Mouse (Mus musculus) midbrain, embryonic 14.5 days (tissue): ENCODE data around the gene Nat8f1. TPM values are rescaled to one million over a fixed set of nuclear protein-coding genes. Genes with fewer than 3 reads are reported as not detected.
"Not testable (repeated sequence)": the region's sequence is repeated elsewhere in the genome, so short reads cannot be mapped to it uniquely, and the experiment has no call there.

Experiments used
- ATAC-seq: fragments of 200-750 bp; cut with Nextera tagmentation; 2 replicates; pipeline ENCODE4 v1.8.0; 2017; ENCODE audit warnings: moderate number of reproducible peaks, moderate library complexity; ENCODE audit not compliant: low FRiP score, low TSS enrichment
- DNase-seq: peaks from one replicate; pipeline ENCODE4 v3.0.0-alpha.2; 2015
- H3K27ac ChIP-seq: fragments of 300-500 bp; sonication (generic); replicated peaks from 2 replicates; pipeline ENCODE4 v1.5.1; 2014; ENCODE audit warnings: mild to moderate bottlenecking, low read depth, low read length, moderate library complexity
- H3K27me3 ChIP-seq: fragments of 300-500 bp; sonication (generic); 2 replicates; pipeline ENCODE4 v1.6.1; 2014; ENCODE audit warnings: low read length, control low read depth, mixed read lengths; ENCODE audit not compliant: control insufficient read depth, insufficient read depth
- H3K36me3 ChIP-seq: fragments of 300-500 bp; sonication (generic); 2 replicates; pipeline ENCODE4 v1.6.1; 2014; ENCODE audit warnings: low read length, control low read depth; ENCODE audit not compliant: control insufficient read depth, insufficient read depth
- H3K4me1 ChIP-seq: fragments of 300-500 bp; sonication (generic); 2 replicates; pipeline ENCODE4 v1.6.1; 2014; ENCODE audit warnings: mild to moderate bottlenecking, antibody characterized with exemption, low read length, control low read depth; ENCODE audit not compliant: control insufficient read depth, insufficient read depth
- H3K4me2 ChIP-seq: fragments of 300-500 bp; sonication (generic); 2 replicates; pipeline ENCODE4 v1.6.1; 2014; ENCODE audit warnings: mild to moderate bottlenecking, low read length, moderate library complexity
- H3K4me3 ChIP-seq: fragments of 300-500 bp; sonication (generic); replicated peaks from 2 replicates; pipeline ENCODE4 v1.5.1; 2014; ENCODE audit warnings: low read depth, low read length
- H3K9ac ChIP-seq: fragments of 300-500 bp; sonication (generic); replicated peaks from 2 replicates; pipeline ENCODE4 v1.6.1; 2014; ENCODE audit warnings: mild to moderate bottlenecking, low read length, moderate library complexity
- H3K9me3 ChIP-seq: fragments of 300-500 bp; sonication (generic); 2 replicates; pipeline ENCODE4 v1.6.1; 2016; ENCODE audit warnings: low read length, control low read depth, mixed read lengths; ENCODE audit not compliant: control insufficient read depth
- WGBS: fragments of 180-500 bp; shearing (Covaris S2); extraction: QIAGEN DNeasy Blood & Tissue Kit; methylation state at CpG from one replicate; pipeline ENCODE4 v1.1.7; 2014; 5-methylcytosine and 5-hydroxymethylcytosine counted together
- polyA plus RNA-seq: library from polyadenylated mRNA; unstranded; fragments of >200 nt; fragmentation: Nextera tagmentation; extraction: Ambion mirVana; gene quantifications from 2 replicates; pipeline ENCODE4 v1.2.1, GENCODE M21; 2014

Nat8f1 gene
- polyA plus RNA-seq, 1 experiment from 2014 or later = 15.5 TPM

DNA sequence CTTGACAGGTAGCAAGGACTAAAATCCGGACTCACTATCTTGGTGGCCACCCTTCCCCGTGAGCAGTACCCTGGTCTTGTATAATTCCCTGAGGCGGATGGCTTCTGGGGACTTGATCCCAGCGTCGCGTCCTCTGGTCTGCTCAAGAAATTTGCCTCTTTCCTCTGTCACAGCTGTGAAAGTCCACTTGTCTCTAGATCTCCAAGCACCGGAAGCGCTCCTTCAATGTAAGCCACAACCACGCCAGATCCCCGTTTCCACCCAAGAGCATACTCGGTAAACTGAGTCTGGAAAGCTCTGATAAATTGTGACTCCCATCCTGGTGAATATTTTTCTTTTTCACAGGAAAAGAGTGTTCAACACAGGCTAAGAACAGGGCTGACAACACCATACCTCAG is 347 bp downstream of the Nat8f1 start:
- Histone ChIP-seq H3K36me3 (no peaks in the 10 kb centered on the region), H3K9ac (peak overlapping the region; percentile 68), H3K27me3 (no peaks in the 10 kb centered on the region), H3K27ac (peak overlapping the region; percentile 79), H3K4me1 (peaks cover 12% of the 10 kb centered on the region), H3K9me3 (no peaks in the 10 kb centered on the region), H3K4me2 (peak overlapping the region; percentile 86), H3K4me3 (peak overlapping the region; percentile 61)
- 0 out of 2 replicates have a peak, but pooled peaks have one; percentile 8 for ATAC-seq
- peak; percentile 37 for DNase-seq
- 5% methylated on average over 11 of the region's 11 CpGs for WGBS

DNA sequence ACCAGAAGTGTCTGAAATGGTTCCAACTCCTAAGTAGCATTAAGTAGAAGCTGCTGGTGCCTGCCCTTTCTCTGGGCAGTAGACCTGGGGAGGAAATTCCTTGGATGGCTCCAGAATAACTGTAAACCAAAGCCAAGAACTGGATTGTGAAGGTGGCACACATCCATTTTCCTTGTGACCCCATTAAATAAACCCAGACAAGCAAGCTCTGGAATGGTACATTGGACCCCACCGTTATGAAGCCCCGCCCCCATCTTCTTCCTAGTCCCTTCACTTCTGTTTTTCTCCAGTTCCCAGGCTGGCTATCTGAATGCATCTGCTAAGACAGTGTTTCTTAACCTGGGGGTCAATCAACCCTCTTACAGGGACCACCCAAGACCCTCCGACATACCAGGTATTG is 3.9 kb downstream of the Nat8f1 start, which contains the start of gene Tprkb:
Gene Tprkb, plus strand, starts transcription at position 279 of the 400 bp plus-strand sequence.
- Histone ChIP-seq H3K27me3 (no peaks in the 10 kb centered on the region), H3K9ac (no peak within 1 kb of the TSS), H3K36me3 (no peaks in the 10 kb centered on the region), H3K4me3 (no peak within 1 kb of the TSS), H3K4me1 (peaks cover 11% of the 10 kb centered on the region), H3K9me3 (no peaks in the 10 kb centered on the region), H3K27ac (no peak within 1 kb of the TSS), H3K4me2 (no peak within 1 kb of the TSS)
- 91% methylated on average over 3 of the region's 3 CpGs for WGBS
- DNase-seq (no peak), ATAC-seq (no peak)

DNA sequence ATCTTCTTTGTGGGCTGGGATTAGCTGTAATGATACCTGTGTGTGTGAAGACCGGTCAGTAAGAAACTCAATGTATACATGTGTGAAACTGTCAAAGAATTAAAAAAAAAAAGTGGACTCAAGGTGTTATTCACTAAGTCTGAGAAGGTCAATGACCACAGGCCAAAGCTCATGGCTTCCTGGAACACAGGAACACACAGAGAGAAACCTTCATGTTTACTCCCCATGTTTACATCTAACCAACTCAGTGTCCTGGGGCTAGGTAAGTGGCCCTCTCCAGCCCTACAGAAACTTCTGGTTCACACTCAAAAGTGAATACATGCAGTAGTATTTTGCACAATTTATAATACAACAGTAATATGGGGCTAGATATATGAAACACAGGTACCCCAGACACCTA is 5.8 kb downstream of the Nat8f1 start:
- Histone ChIP-seq H3K27me3 (no peaks in the 10 kb centered on the region), H3K9ac (no peak overlapping the region), H3K36me3 (no peaks in the 10 kb centered on the region), H3K4me3 (no peak overlapping the region), H3K4me2 (no peak overlapping the region), H3K4me1 (peaks cover 4% of the 10 kb centered on the region; the same call in 1 of the 2 replicates), H3K9me3 (no peaks in the 10 kb centered on the region), H3K27ac (no peak overlapping the region)
- no peak for DNase-seq
- 98% methylated on average over 1 of the region's 1 CpGs for WGBS
- ATAC-seq = no peak

DNA sequence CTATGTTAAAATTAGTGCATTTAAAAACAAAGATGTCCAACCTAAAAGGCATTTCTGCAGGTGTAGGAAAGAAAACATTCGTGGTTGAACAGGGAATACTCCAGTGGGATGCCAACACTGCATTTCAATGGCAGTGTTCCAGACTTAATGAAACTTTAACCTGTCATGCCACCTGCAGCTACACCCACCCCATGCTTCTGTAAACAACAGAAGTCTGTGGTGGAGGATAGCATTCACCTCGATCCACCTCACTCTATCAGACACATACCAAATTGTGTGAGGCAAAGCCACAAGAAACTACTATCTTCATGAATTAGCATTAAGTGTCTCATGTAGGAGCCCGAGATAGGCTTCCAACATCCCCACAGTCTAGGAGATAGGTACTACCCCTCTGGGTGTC is 7.1 kb downstream of the Nat8f1 start:
- ATAC-seq (no peak), DNase-seq (no peak)
- H3K9me3 ChIP-seq = no peaks in the 10 kb centered on the region
- no peaks in the 10 kb centered on the region for H3K4me1 ChIP-seq
- no peaks in the 10 kb centered on the region for H3K27me3 ChIP-seq
- H3K27ac ChIP-seq = no peak overlapping the region
- no peaks in the 10 kb centered on the region for H3K36me3 ChIP-seq
- no peak overlapping the region for H3K4me3 ChIP-seq
- WGBS = 72% methylated on average over 3 of the region's 3 CpGs
- no peak overlapping the region for H3K9ac ChIP-seq
- no peak overlapping the region for H3K4me2 ChIP-seq

DNA sequence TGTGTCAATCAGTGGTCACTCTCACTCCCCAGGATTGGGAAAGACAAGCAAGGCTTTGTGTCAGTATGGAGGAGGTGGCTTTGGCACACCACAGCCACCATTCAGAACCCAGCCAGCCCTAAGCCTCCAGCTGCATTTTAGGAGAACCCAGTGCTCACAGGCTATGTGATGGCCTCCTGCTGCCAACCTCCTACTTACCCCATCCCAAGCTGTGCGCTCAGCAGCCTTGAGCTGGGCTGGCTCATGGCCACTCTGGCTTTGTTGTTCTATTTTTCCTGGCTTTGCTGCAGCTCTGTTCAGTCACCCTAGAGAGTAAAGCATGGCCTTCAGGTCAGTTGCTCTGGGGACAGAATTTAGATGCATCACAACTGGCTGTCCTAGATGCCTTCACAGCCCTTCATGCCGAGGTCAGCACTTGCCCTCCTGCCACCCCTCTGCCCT is 8.6 kb downstream of the Nat8f1 start:
- H3K4me1 ChIP-seq, H3K4me2 ChIP-seq, H3K9ac ChIP-seq, H3K27ac ChIP-seq, H3K4me3 ChIP-seq, ATAC-seq, H3K27me3 ChIP-seq, H3K36me3 ChIP-seq, H3K9me3 ChIP-seq: not testable (repeated sequence)
- WGBS = 66% methylated on average over 2 of the region's 2 CpGs
- peak; percentile 1 for DNase-seq

DNA sequence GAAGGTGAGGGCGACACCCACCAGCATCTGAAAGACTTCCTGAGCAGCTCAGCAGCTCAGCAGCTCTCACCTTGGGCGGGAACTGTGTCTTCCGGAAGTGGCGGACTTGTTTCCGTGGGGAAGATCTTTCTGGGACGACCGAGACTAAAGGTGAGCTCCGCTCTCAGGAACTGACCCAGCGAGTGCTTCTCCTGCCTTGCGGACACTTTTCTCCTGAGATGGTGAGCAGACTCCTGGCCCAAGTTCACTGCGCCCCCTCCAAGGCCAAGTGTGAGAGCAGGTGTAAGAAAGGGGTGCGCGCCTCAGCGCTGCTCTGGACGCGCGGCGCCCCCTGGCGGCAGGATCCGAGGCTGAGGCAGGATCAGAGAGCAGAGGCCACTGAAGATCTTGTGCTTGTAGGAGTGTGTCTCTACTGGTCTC is 10.8 kb downstream of the Nat8f1 start, which contains the start of gene Nat8f4:
Gene Nat8f4, minus strand, starts transcription at position 243 of the 420 bp plus-strand sequence.
- DNase-seq = peak; percentile 56
- H3K4me1 ChIP-seq, H3K27ac ChIP-seq, H3K36me3 ChIP-seq, H3K27me3 ChIP-seq, H3K9ac ChIP-seq, H3K9me3 ChIP-seq: not testable (repeated sequence)
- peak; percentile 69; the same call in 1 of the 2 replicates for ATAC-seq
- Histone ChIP-seq H3K4me3 (peak within 1 kb of the TSS; percentile 26), H3K4me2 (peak within 1 kb of the TSS; percentile 39)
- WGBS = 10% methylated on average over 20 of the region's 20 CpGs

DNA sequence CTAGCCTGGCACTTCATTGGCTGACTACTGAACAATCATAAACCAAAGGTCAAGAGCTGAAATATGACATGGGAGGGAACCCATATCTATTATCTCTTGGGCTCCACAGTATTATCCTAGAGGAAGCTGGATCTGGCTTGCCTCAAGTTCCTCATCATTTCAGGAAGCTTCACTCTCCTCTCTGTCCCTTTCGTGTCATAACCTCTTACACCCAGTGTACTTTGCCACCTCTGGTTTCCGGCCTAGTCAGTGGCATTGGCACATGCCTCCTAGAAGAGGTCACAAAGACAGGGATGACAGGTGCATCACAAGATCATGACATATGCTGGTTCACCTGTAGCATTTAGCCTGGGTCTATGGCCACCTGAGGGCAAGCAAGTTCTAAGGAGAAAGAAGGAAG is 13.2 kb downstream of the Nat8f1 start:
- DNase-seq (no peak), ATAC-seq (no peak)
- H3K4me1 ChIP-seq = no peaks in the 10 kb centered on the region
- H3K9me3 ChIP-seq = no peaks in the 10 kb centered on the region
- 95% methylated on average over 2 of the region's 2 CpGs for WGBS
- no peaks in the 10 kb centered on the region for H3K36me3 ChIP-seq
- H3K27me3 ChIP-seq = no peaks in the 10 kb centered on the region
- H3K4me2 ChIP-seq = no peak overlapping the region
- no peak overlapping the region for H3K9ac ChIP-seq
- no peak overlapping the region for H3K27ac ChIP-seq
- H3K4me3 ChIP-seq = no peak overlapping the region

DNA sequence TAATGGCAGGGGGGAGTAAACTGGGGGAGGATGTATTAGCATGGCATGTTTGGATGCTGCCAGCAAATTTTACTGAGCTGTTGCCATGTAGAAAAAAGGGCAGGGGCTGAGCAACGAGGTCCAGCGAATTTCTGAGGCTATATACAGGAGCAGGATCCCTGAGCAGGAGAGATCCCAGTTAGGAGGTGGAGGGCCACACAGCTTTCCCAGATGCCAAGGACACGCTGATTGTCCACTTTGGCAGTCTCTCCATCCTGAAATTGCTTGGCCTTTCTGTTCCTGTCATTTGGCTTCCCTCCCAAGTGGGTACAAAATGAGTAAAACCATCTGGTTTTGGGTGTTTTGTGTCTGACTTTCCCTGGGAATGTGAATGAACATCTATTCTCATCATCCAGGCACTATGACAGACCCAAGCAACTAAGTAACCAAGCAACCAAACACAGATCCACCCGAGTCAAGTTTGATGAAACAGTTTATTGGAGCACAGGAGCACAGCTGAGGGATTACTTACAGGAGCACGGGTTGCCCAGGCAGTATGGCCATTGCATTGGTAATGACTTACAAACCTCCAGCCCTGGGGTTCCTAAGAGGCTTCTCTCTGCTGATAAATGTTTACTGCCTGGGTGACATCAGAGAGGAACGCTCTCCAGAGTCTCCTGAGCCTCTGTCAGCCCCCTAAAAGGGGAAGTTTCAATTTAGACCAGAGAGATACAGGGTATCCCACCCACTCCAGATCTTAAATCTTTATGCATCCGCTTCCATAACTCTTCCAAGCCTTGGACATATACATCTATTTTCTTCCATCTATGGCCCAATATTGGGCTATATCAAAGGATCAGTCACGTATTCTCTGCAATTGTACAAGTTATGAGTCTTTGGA is 16.7 kb downstream of the Nat8f1 start:
- DNase-seq, H3K4me1 ChIP-seq, H3K4me2 ChIP-seq, H3K36me3 ChIP-seq, H3K27ac ChIP-seq, ATAC-seq, H3K9ac ChIP-seq, H3K9me3 ChIP-seq, H3K27me3 ChIP-seq, H3K4me3 ChIP-seq: not testable (repeated sequence)
- 86% methylated on average over 7 of the region's 8 CpGs for WGBS
